Mouse (Mus musculus) ES-Bruce4 (cell line): ENCODE measurements at regions not wholly inside any gene's neighbourhood (a gene's known extent, or its start where the extent isn't known, plus 50 kb on each side); places are given as distances from the start of the nearest gene placed in this dataset.
A peak's percentile ranks its signal among the peaks of the same experiment; 100 is the strongest.

Experiments
- H3K27ac ChIP-seq: 2 replicates; pipeline ENCODE4 v1.5.1; 2012; ENCODE audit warnings: low read length, inconsistent platforms; ENCODE audit not compliant: insufficient read depth
- H3K27me3 ChIP-seq: 2 replicates; pipeline ENCODE4 v1.6.1; 2012; ENCODE audit warnings: mild to moderate bottlenecking, low read length, inconsistent platforms; ENCODE audit not compliant: control insufficient read depth, poor library complexity, insufficient read depth, severe bottlenecking
- H3K36me3 ChIP-seq: 2 replicates; pipeline ENCODE4 v1.6.1; 2012; ENCODE audit warnings: inconsistent platforms, mild to moderate bottlenecking, low read length, moderate library complexity; ENCODE audit not compliant: control insufficient read depth, poor library complexity, insufficient read depth, severe bottlenecking
- H3K4me1 ChIP-seq: one replicate; pipeline ENCODE4 v1.8.1; 2011; ENCODE audit warnings: low read length; ENCODE audit not compliant: control insufficient read depth, insufficient read depth
- H3K4me3 ChIP-seq: 2 replicates; pipeline ENCODE4 v1.5.1; 2011; ENCODE audit warnings: low read depth, mild to moderate bottlenecking, low read length
- H3K9ac ChIP-seq: 2 replicates; pipeline ENCODE4 v1.6.1; 2012; ENCODE audit warnings: low read depth, mild to moderate bottlenecking, inconsistent platforms; ENCODE audit not compliant: poor library complexity, severe bottlenecking
- H3K9me3 ChIP-seq: replicated peaks from 2 replicates; pipeline ENCODE4 v1.6.1; 2012; ENCODE audit warnings: mild to moderate bottlenecking, low read length, inconsistent platforms; ENCODE audit not compliant: control insufficient read depth, poor library complexity, insufficient read depth, severe bottlenecking
- CTCF ChIP-seq: IDR thresholded peaks from one replicate; pipeline ENCODE4 v1.8.1; 2011; ENCODE audit warnings: low read depth, low read length
- EP300 ChIP-seq: IDR thresholded peaks from 2 replicates; pipeline ENCODE4 v1.6.1; 2011; ENCODE audit warnings: low read depth, low read length; ENCODE audit not compliant: insufficient read depth
- POLR2A ChIP-seq: IDR thresholded peaks from one replicate; pipeline ENCODE4 v1.8.1; 2011; ENCODE audit warnings: low read length; ENCODE audit not compliant: insufficient read depth

DNA sequence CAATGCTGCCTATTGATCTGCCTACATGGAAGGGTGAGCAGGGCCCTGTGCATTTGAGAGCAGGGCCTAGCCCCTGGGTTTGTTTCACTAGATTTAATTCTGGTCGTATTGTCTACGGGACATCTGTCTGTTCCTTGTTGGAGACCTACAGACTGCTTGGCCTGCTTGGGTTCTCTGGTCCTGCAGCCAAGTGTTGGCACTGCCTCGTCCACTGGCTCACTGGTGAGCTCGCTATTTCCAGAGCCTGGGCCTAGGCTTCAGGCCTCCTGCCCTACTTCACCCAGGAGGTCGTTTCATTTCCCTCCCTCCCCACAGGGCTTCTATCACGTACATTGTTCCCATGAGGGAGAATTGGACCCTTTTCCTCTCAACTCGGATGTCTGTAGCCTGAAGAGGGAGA, 62.2 kb upstream of the Blcap start:
- H3K9me3 ChIP-seq = no peaks in the 10 kb centered on the region
- no peak overlapping the region for H3K27ac ChIP-seq
- H3K4me1 ChIP-seq = no peaks in the 10 kb centered on the region
- no peak overlapping the region for H3K9ac ChIP-seq
- no peaks in the 10 kb centered on the region for H3K27me3 ChIP-seq
- no peaks in the 10 kb centered on the region for H3K36me3 ChIP-seq
- TF ChIP-seq EP300 = no peak
- no peak for TF ChIP-seq CTCF
- no peak for TF ChIP-seq POLR2A
- no peak overlapping the region for H3K4me3 ChIP-seq

DNA sequence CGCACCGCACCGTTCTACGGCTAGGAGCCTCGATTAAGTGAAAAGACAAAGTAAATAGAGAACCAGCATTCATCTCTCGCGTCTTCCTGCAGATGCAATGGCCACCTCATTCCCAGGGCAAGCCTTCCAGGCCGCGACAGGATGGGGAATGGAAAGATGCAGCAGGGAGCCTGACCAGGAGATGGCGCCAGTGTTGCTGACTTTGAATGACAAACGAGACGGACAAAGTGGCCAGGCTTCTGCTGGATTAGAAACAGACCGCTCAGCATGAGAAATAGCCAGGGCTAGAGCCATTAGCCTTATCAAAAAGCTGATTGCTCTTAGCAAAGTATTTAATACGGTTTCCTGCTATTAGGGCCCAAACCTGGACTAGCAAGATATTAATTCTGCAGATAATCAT, 64.6 kb upstream of the Blcap start:
- no peak overlapping the region for H3K4me3 ChIP-seq
- no peaks in the 10 kb centered on the region for H3K9me3 ChIP-seq
- H3K27ac ChIP-seq = no peak overlapping the region
- H3K36me3 ChIP-seq = no peaks in the 10 kb centered on the region
- TF ChIP-seq CTCF (peak; percentile 93), POLR2A (no peak)
- H3K4me1 ChIP-seq = no peaks in the 10 kb centered on the region
- H3K9ac ChIP-seq = no peak overlapping the region
- no peaks in the 10 kb centered on the region for H3K27me3 ChIP-seq

DNA sequence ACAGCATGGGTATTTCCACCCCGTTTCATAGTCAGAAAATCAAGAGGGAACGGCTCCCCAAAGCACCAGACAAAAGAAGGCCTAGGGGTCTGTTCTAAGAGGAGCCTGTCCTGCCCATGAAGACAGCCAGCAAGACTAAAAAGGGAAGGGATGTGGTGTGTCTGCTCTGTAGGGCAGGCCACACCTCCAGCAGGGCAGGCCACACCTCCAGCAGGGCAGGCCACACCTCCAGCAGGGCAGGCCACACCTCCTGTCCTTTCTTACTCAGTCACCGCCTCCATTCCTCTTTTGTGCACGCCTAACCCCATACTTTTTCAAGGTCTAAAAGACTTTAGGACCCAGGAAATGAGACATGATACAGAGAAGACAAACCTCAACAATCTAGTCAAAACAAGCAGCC, 69.8 kb upstream of the Blcap start:
- TF ChIP-seq POLR2A (no peak), EP300 (no peak), CTCF (no peak)
- Histone ChIP-seq H3K4me1 (no peaks in the 10 kb centered on the region), H3K27ac (no peak overlapping the region), H3K4me3 (no peak overlapping the region), H3K9ac (no peak overlapping the region), H3K27me3 (no peaks in the 10 kb centered on the region), H3K36me3 (no peaks in the 10 kb centered on the region), H3K9me3 (no peaks in the 10 kb centered on the region)

DNA sequence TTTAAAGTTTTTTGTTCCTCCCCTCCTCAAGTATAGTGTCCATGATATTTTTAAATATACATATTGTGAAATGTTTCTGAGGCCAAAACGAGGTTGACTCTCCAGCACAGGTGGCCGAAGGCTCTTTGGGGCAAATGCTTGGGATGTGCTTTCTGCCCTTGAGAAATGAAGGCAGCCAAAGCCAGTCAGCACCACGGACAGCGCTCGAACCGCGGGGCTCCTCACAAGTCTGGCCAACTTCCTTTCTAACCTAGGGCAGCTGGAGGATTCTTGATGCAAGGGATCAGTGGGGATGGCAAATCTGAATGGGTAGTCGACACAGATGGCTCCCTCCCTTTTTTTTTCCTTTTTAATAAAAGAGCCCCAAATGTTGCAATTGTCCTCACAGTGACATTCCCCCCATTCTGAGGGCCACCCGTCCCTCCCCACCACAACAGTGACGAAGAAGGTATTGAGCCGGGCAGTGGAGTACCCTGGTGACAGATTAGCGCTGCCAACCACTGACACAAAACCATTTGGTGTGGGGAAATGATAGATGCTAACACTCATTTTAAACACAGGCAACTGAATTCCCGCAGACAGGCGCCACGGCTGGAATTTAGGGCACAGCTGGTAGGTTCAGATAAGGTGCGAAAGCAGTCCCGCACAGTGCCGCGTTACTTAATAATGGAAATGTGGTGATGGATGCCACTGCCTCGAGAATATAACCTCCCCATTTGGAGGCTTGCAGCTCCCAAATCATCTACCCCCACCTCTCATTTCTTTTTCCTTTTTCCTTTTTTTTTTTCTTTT, 73.4 kb upstream of the Ctnnbl1 start:
- H3K4me1 ChIP-seq = no peaks in the 10 kb centered on the region
- no peaks in the 10 kb centered on the region for H3K9me3 ChIP-seq
- no peaks in the 10 kb centered on the region for H3K36me3 ChIP-seq
- TF ChIP-seq CTCF (no peak), EP300 (peak; percentile 59; the same call in 1 of the 2 replicates)
- no peak overlapping the region for H3K27ac ChIP-seq
- no peaks in the 10 kb centered on the region for H3K27me3 ChIP-seq
- H3K4me3 ChIP-seq = no peak overlapping the region
- no peak overlapping the region for H3K9ac ChIP-seq

DNA sequence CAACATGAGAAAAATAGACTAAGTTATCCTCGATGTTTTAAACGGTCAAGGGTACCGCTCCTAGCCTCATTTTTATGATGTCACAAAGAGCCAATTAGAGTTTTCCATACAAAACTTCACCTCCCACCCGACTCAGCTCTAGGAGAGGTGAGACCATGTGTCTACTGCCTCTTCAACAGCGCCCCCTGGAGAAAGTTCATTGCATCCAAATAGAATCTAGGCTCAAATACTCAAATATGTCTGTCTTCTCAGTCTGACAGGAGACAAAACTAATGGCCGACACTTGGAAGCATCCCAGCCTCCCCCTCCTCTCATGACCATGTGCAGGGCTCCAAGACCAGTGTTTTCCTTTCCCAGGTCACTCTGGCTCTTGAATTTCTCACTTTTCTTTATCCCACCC, 72.7 kb upstream of the Ctnnbl1 start:
- H3K27ac ChIP-seq = no peak overlapping the region
- no peak overlapping the region for H3K9ac ChIP-seq
- H3K4me3 ChIP-seq = no peak overlapping the region
- no peaks in the 10 kb centered on the region for H3K27me3 ChIP-seq
- TF ChIP-seq EP300 = no peak
- TF ChIP-seq POLR2A = no peak
- TF ChIP-seq CTCF = no peak
- no peaks in the 10 kb centered on the region for H3K9me3 ChIP-seq
- no peaks in the 10 kb centered on the region for H3K4me1 ChIP-seq
- H3K36me3 ChIP-seq = no peaks in the 10 kb centered on the region

DNA sequence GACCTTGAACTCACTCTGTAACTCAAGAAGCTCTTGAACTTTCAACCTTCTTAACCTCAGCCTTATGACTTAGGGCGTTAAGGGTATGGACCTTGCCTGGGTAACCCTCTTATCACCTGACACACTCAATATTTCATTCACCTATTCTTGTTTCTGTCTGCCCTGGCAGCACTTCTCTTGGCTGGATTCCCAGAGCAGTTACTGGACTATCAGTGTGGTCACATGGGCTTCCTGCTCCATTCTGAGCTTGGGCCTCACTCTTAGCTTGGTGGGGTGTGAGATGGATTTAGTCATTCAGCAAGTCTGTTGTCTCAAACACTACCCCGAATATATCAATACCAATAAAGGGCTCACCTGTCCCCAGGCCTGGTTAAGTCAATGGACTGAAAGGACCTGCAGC, 67.0 kb upstream of the Ctnnbl1 start:
- TF ChIP-seq POLR2A = no peak
- TF ChIP-seq CTCF = no peak
- no peak for TF ChIP-seq EP300
- Histone ChIP-seq H3K27ac (no peak overlapping the region), H3K9ac (no peak overlapping the region), H3K36me3 (no peaks in the 10 kb centered on the region), H3K4me1 (peaks cover 5% of the 10 kb centered on the region), H3K27me3 (no peaks in the 10 kb centered on the region), H3K4me3 (no peak overlapping the region), H3K9me3 (no peaks in the 10 kb centered on the region)
